Comparison of ENCODE assay signal across 18 mouse cellular contexts in the genomic region with DNA sequence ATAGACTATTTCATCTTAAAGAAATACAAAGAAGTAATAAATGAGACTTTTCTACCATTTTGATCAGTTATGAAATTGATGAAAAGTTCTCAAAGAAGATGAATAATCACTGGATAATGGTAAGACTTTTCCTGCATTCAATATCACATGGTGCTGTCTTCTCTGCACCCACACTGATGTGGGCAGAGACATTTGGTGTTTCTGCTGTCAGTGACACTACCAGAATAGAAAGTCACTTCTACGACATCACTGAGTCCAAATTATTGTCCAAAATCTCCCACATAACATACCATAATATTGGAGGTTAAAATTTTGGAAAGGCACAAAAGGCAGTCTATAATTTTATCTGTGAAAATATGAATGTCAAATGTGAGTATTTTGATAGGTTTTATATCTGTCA.
DNase-seq lines count a peak whose midpoint lies in the region; TF ChIP-seq lines count a peak whose summit lies in the region.
"Had no signal": no experiment of that assay in that cellular context is flagged by ENCODE, and none has a peak within 500 bp of the region (broad histone marks: within the 10 kb centered on the region; RNA-seq: fewer than 3 reads in every experiment).

No protein-coding gene starts in this region.

- peak overlapping the region; percentile 44; the same call in 1 of the 2 replicates for H3K27ac ChIP-seq in left cerebral cortex, adult 2 months
- H3K27ac ChIP-seq: embryonic facial prominence, embryonic 10.5 days; embryonic facial prominence, embryonic 12.5 days; forebrain, embryonic 13.5 days; forebrain, embryonic 15.5 days had no signal

- DNase-seq in layer of hippocampus, adult 18-20 months (ENCODE audit: low spot score in 2 of 2): peak; percentile 3 to 50
- no peak for DNase-seq in layer of hippocampus, postnatal 36 days
- DNase-seq in left cerebral cortex, adult 2 months (ENCODE audit: extremely low spot score in 1 of 2, low spot score in 2 of 2): no peak
- no peak for DNase-seq in left cerebral cortex, adult 9 months (ENCODE audit: low spot score in 2 of 2)
- peak; percentile 58 for DNase-seq in brain, adult 2 months (ENCODE audit: low read depth, low spot score)
- DNase-seq in heart, postnatal 25 days (ENCODE audit: low spot score): no peak
- DNase-seq: adrenal gland, adult 2 months; adrenal gland, postnatal 10 days; adrenal gland, postnatal 25 days; cerebellum, adult 11-12 months; cerebellum, adult 2 months; cerebellum, adult 9-10 months; cerebellum, postnatal 10 days; cerebellum, postnatal 25 days had no signal

- intact Hi-C loops in left cerebral cortex, adult 2 months (cut with DNase I): no loop called here
- intact Hi-C loops in heart, postnatal 25 days (cut with DNase I): no loop called here

- no peak for TF ChIP-seq CTCF in left cerebral cortex, adult 2 months (IDR thresholded peaks at IDR 0.05)

- H3K4me3 ChIP-seq in left cerebral cortex, adult 2 months: no peak overlapping the region
- H3K4me3 ChIP-seq: embryonic facial prominence, embryonic 10.5 days; embryonic facial prominence, embryonic 12.5 days; forebrain, embryonic 13.5 days; forebrain, embryonic 15.5 days had no signal

Comparison
In these comparisons a context has a peak if more than half of its experiments do, and no peak if none do; other contexts are left out.
1. DNase-seq: peak in layer of hippocampus, adult 18-20 months (2 of 2) and brain, adult 2 months (single experiment); none in layer of hippocampus, postnatal 36 days (0 of 2), left cerebral cortex, adult 2 months (0 of 2), left cerebral cortex, adult 9 months (0 of 2) and heart, postnatal 25 days (single experiment).